Mouse (Mus musculus): Measurements from ENCODE around the gene Iffo2. TPM values are rescaled to one million over a fixed set of nuclear protein-coding genes. Genes with fewer than 3 reads are reported as not detected.
A peak's percentile ranks its signal among the peaks of the same experiment; 100 is the strongest.

Gene Iffo2
- polyA plus RNA-seq, 1 experiment from 2014 or later: 2.5 TPM

DNA sequence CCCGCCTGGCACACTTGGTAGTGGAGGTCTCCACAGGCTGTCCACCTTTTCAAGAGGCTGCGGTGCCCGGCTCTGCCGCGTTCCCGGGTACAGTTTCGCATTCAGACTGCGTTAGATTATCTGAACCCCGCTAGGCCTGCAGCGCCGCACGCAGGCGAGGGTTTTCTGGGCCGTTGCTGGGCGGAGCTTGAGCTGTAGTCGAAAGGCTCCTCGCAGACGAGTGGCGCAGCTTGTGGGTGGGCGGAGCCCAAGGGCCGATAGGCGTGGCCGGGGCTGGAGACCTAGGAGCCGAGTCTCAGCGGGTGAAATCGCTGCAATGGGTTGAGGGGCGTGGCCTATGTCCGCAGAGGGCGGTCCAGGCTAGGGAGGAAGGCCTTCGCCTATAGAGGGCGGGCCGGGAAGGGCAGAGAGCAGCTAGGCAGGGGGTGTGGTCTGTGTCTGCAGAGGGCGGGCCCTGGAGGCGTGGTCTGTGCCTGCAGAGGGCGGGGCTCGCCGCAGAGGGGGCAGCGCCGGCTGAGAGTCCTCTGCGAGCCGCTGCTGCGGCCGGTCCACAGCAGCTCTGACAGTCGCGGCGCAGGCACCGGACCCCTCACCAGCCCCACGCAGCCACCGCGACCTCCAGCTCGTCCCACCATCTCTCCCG, 43.9 kb downstream of the Iffo2 start:
- Histone ChIP-seq H3K4me1 (replicated peaks; ENCODE audit: control insufficient read depth, insufficient read depth, low read length) (peaks cover 18% of the 10 kb centered on the region), H3K27ac (ENCODE audit: low read depth, low read length) (peak overlapping the region; percentile 62), H3K9me3 (ENCODE audit: control insufficient read depth, low read length) (no peaks in the 10 kb centered on the region), H3K27me3 (ENCODE audit: control insufficient read depth, insufficient read depth, low read length) (no peaks in the 10 kb centered on the region; the same call in none of the 2 replicates), H3K4me3 (ENCODE audit: low read depth, low read length) (peak overlapping the region; percentile 75), H3K36me3 (ENCODE audit: control insufficient read depth, insufficient read depth, low read length) (no peaks in the 10 kb centered on the region), H3K9ac (ENCODE audit: low read length) (peak overlapping the region; percentile 72), H3K4me2 (ENCODE audit: low read depth, low read length, severe bottlenecking) (peak overlapping the region; percentile 99)
- ATAC-seq (replicated peaks; ENCODE audit: low FRiP score) (peak; percentile 94), DNase-seq (ENCODE audit: low spot score) (peak; percentile 100)
- under 1% methylated on average over 48 of the region's 52 CpGs for WGBS

DNA sequence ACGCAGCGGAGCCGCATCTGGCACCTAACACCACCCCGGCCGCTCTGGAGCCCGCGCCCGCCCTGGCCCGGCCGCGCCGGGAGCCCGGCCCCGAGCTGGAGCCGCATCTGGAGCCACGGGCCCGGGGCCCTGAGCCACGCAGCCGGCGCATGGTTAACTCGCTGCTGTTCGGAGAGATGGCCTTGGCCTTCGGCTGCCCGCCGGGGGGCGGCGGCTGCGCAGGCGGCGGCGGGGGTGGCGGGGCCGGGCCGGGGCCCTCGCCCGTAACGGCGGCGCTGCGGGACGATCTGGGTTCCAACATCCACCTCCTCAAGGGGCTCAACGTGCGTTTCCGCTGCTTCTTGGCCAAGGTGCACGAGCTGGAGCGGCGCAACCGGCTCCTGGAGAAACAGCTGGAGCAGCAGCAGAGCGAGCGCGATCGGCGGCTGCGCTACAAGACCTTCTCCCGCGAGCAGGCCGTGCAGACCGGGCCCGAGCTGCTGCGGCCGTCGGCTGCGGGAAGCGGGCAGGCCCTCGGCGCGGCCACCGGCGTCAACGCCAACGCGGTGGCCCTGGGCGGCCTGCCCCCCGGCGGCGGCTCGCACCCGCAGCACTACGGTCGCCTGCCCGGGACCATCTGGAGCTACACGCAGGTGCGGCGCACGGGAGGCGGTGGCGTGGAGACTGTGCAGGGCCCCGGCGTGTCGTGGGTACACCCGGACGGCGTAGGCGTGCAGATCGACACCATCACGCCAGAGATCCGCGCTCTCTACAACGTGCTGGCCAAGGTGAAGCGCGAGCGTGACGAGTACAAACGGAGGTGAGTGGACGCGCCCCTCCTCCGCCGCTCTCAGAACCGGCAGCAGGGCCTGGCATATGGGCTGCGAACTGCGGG, 44.7 kb downstream of the Iffo2 start:
- H3K4me3 ChIP-seq (ENCODE audit: low read depth, low read length): peak overlapping the region; percentile 75
- no peaks in the 10 kb centered on the region; the same call in none of the 2 replicates for H3K27me3 ChIP-seq (ENCODE audit: control insufficient read depth, insufficient read depth, low read length)
- DNase-seq (ENCODE audit: low spot score): peak; percentile 79
- WGBS: under 1% methylated on average over 94 of the region's 111 CpGs
- ATAC-seq (replicated peaks; ENCODE audit: low FRiP score): peak; percentile 74
- H3K36me3 ChIP-seq (ENCODE audit: control insufficient read depth, insufficient read depth, low read length): no peaks in the 10 kb centered on the region
- no peaks in the 10 kb centered on the region for H3K9me3 ChIP-seq (ENCODE audit: control insufficient read depth, low read length)
- peaks cover 19% of the 10 kb centered on the region for H3K4me1 ChIP-seq (replicated peaks; ENCODE audit: control insufficient read depth, insufficient read depth, low read length)
- peak overlapping the region; percentile 72 for H3K9ac ChIP-seq (ENCODE audit: low read length)
- H3K4me2 ChIP-seq (ENCODE audit: low read depth, low read length, severe bottlenecking): peak overlapping the region; percentile 99
- H3K27ac ChIP-seq (ENCODE audit: low read depth, low read length): peak overlapping the region; percentile 62

DNA sequence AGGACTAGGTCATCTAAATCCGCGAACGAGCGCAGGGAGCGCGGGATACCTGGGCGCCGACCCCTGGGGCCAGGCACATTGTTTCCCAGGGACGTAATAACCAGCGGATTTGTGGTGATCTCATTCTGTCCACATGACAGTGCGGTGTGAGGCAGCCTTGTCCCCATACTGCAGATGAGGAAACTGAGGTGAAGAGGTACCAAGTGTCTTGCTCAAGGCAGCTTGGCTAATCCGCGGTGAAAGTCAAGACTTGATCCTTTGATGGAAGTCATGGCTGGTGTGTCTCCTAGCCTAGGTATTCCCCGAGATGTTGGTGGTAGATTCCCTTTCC, 45.3 kb downstream of the Iffo2 start:
- H3K4me2 ChIP-seq (ENCODE audit: low read depth, low read length, severe bottlenecking): peak overlapping the region; percentile 99
- DNase-seq (ENCODE audit: low spot score) (no peak), ATAC-seq (replicated peaks; ENCODE audit: low FRiP score) (no peak)
- peak overlapping the region; percentile 75 for H3K4me3 ChIP-seq (ENCODE audit: low read depth, low read length)
- peaks cover 24% of the 10 kb centered on the region for H3K4me1 ChIP-seq (replicated peaks; ENCODE audit: control insufficient read depth, insufficient read depth, low read length)
- peak overlapping the region; percentile 72 for H3K9ac ChIP-seq (ENCODE audit: low read length)
- H3K9me3 ChIP-seq (ENCODE audit: control insufficient read depth, low read length): no peaks in the 10 kb centered on the region
- no peaks in the 10 kb centered on the region; the same call in none of the 2 replicates for H3K27me3 ChIP-seq (ENCODE audit: control insufficient read depth, insufficient read depth, low read length)
- WGBS: 9% methylated on average over 14 of the region's 14 CpGs
- H3K36me3 ChIP-seq (ENCODE audit: control insufficient read depth, insufficient read depth, low read length): no peaks in the 10 kb centered on the region
- no peak overlapping the region for H3K27ac ChIP-seq (ENCODE audit: low read depth, low read length)

DNA sequence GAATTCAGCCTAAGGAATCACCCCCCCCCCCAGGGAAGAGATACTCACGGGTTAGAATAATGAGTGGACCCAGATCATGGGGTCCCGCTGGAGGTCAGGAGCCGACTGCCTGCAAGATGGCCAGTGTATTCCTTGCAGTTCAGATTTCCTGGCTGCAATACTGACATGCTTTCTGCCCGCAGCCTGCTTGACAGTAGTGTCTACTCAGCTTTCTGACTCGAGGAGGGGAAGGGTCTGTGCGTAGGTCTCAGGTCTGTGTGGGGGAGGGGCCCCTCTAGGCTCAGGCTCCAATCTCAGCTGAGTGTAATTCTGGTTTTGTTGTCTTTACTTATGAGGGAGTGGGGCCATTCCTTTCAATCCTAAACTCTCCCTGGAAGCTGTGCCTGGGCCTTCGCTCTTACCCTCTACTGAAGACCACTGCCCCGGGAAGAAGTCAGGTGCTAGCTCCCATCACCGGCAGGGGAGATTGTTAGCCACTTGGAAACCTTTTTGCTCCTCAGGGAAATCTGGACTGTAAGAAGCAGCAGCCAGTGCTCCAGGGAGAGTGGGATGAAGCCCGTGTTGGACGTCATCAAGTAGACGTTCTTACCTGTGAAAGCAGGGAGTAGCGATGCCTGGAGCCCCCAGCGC, 46.0 kb downstream of the Iffo2 start:
- Histone ChIP-seq H3K36me3 (ENCODE audit: control insufficient read depth, insufficient read depth, low read length) (no peaks in the 10 kb centered on the region), H3K27ac (ENCODE audit: low read depth, low read length) (no peak overlapping the region), H3K9ac (ENCODE audit: low read length) (no peak overlapping the region), H3K27me3 (ENCODE audit: control insufficient read depth, insufficient read depth, low read length) (no peaks in the 10 kb centered on the region; the same call in none of the 2 replicates), H3K9me3 (ENCODE audit: control insufficient read depth, low read length) (no peaks in the 10 kb centered on the region), H3K4me2 (ENCODE audit: low read depth, low read length, severe bottlenecking) (peak overlapping the region; percentile 99; the same call in 1 of the 2 replicates), H3K4me3 (ENCODE audit: low read depth, low read length) (peak overlapping the region; percentile 75; the same call in 1 of the 2 replicates), H3K4me1 (replicated peaks; ENCODE audit: control insufficient read depth, insufficient read depth, low read length) (peaks cover 29% of the 10 kb centered on the region)
- DNase-seq (ENCODE audit: low spot score) (no peak), ATAC-seq (replicated peaks; ENCODE audit: low FRiP score) (no peak)
- WGBS: 59% methylated on average over 14 of the region's 14 CpGs

DNA sequence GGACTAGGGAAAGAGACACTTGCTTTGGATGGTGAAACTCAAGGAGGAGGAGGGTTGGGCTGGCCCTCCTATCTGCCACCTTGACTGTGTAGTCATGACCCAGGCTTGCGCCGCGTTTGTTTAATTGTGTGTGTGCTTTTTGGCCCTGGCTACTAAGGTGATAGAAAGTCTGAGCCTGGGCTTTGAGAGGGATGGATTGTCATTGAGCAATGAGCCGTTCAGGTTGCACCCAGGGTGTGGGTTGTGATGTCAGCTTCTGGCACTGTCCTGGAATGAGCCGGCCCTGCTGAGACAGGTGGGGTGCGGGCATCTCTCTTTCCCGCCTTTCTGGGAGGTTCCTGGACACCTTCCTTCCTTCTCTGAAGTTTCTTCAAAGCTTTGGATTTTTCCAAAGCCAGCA, 46.7 kb downstream of the Iffo2 start:
- peaks cover 32% of the 10 kb centered on the region for H3K4me1 ChIP-seq (replicated peaks; ENCODE audit: control insufficient read depth, insufficient read depth, low read length)
- no peak overlapping the region for H3K4me3 ChIP-seq (ENCODE audit: low read depth, low read length)
- H3K4me2 ChIP-seq (ENCODE audit: low read depth, low read length, severe bottlenecking): no peak overlapping the region
- 86% methylated on average over 7 of the region's 7 CpGs for WGBS
- no peaks in the 10 kb centered on the region for H3K36me3 ChIP-seq (ENCODE audit: control insufficient read depth, insufficient read depth, low read length)
- H3K27ac ChIP-seq (ENCODE audit: low read depth, low read length): no peak overlapping the region
- no peaks in the 10 kb centered on the region; the same call in none of the 2 replicates for H3K27me3 ChIP-seq (ENCODE audit: control insufficient read depth, insufficient read depth, low read length)
- no peaks in the 10 kb centered on the region for H3K9me3 ChIP-seq (ENCODE audit: control insufficient read depth, low read length)
- DNase-seq (ENCODE audit: low spot score): no peak
- ATAC-seq (replicated peaks; ENCODE audit: low FRiP score): no peak
- H3K9ac ChIP-seq (ENCODE audit: low read length): no peak overlapping the region

DNA sequence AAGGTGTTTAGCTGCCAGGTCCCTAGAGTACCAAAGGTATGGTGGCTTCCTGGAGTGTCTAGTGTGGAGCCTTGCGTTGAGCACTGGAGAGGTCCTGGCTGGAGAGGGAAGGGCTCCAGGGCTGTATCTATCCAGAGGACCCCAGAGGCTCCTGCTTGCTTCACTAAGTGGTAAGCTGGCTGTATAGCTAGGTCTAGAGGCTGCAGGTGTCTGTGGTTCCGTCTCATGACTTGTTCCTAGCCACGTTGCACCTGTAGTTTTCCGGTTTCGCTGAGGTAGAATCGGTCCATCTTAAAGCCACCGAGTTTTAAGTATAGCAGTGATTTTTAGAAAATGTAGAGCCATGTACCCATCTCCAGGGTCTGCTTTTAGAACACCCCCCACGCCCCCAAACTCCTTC, 48.0 kb downstream of the Iffo2 start:
- H3K36me3 ChIP-seq (ENCODE audit: control insufficient read depth, insufficient read depth, low read length): no peaks in the 10 kb centered on the region
- WGBS: 93% methylated on average over 8 of the region's 8 CpGs
- no peaks in the 10 kb centered on the region; the same call in none of the 2 replicates for H3K27me3 ChIP-seq (ENCODE audit: control insufficient read depth, insufficient read depth, low read length)
- no peak overlapping the region for H3K4me3 ChIP-seq (ENCODE audit: low read depth, low read length)
- no peak overlapping the region for H3K4me2 ChIP-seq (ENCODE audit: low read depth, low read length, severe bottlenecking)
- DNase-seq (ENCODE audit: low spot score) (no peak), ATAC-seq (replicated peaks; ENCODE audit: low FRiP score) (no peak)
- H3K9ac ChIP-seq (ENCODE audit: low read length): no peak overlapping the region
- H3K27ac ChIP-seq (ENCODE audit: low read depth, low read length): no peak overlapping the region
- H3K4me1 ChIP-seq (replicated peaks; ENCODE audit: control insufficient read depth, insufficient read depth, low read length): peaks cover 32% of the 10 kb centered on the region
- H3K9me3 ChIP-seq (ENCODE audit: control insufficient read depth, low read length): no peaks in the 10 kb centered on the region

DNA sequence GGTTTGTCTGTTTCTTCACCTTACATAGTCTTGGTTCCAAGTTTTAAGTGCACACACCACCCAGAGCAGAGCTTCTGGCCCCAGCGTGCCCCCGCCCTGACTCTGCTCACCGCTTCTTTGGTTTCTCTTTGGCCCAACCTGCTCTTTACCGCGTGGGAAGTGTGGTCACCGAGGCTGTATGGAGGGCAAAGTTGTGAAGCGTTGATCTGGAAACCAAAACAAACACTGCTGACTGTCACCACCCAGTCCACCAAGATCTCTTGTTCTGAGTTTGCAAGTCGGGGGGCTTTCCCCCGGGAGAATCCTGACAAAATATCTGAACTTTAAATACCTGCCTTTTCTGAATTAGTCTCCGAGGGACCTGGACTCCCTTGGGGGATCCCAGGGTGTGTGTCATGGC, 48.7 kb downstream of the Iffo2 start:
- no peaks in the 10 kb centered on the region; the same call in none of the 2 replicates for H3K27me3 ChIP-seq (ENCODE audit: control insufficient read depth, insufficient read depth, low read length)
- H3K4me3 ChIP-seq (ENCODE audit: low read depth, low read length): no peak overlapping the region
- no peaks in the 10 kb centered on the region for H3K36me3 ChIP-seq (ENCODE audit: control insufficient read depth, insufficient read depth, low read length)
- H3K4me1 ChIP-seq (replicated peaks; ENCODE audit: control insufficient read depth, insufficient read depth, low read length): peaks cover 26% of the 10 kb centered on the region
- ATAC-seq (replicated peaks; ENCODE audit: low FRiP score) (no peak), DNase-seq (ENCODE audit: low spot score) (no peak)
- no peak overlapping the region for H3K27ac ChIP-seq (ENCODE audit: low read depth, low read length)
- H3K4me2 ChIP-seq (ENCODE audit: low read depth, low read length, severe bottlenecking): no peak overlapping the region
- WGBS: 68% methylated on average over 10 of the region's 10 CpGs
- no peaks in the 10 kb centered on the region for H3K9me3 ChIP-seq (ENCODE audit: control insufficient read depth, low read length)
- H3K9ac ChIP-seq (ENCODE audit: low read length): no peak overlapping the region

DNA sequence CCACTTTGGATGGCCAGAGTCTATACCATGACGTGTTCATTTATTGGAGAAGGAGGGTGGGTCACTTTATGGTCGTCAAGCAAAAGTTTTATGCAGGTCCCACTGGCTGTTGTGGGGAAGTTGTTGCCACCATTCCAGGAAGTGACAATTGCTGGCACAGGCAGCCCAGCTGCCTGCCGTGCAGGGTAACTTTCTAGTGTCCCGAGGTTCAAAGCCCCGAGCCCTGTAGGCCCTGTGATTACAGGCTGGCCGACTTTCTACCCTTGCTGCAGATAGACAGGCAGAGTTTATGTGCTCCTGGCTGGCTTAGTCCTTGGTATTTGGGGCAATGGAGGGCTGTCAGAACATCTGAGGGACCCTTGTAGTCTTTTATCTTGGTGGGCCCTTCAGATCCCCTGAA, 49.1 kb downstream of the Iffo2 start:
- DNase-seq (ENCODE audit: low spot score): no peak
- Histone ChIP-seq H3K9ac (ENCODE audit: low read length) (no peak overlapping the region), H3K27me3 (ENCODE audit: control insufficient read depth, insufficient read depth, low read length) (no peaks in the 10 kb centered on the region; the same call in none of the 2 replicates), H3K4me3 (ENCODE audit: low read depth, low read length) (no peak overlapping the region), H3K27ac (ENCODE audit: low read depth, low read length) (no peak overlapping the region), H3K4me1 (replicated peaks; ENCODE audit: control insufficient read depth, insufficient read depth, low read length) (peaks cover 26% of the 10 kb centered on the region), H3K9me3 (ENCODE audit: control insufficient read depth, low read length) (no peaks in the 10 kb centered on the region), H3K36me3 (ENCODE audit: control insufficient read depth, insufficient read depth, low read length) (no peaks in the 10 kb centered on the region), H3K4me2 (ENCODE audit: low read depth, low read length, severe bottlenecking) (no peak overlapping the region)
- 76% methylated on average over 6 of the region's 6 CpGs for WGBS
- ATAC-seq (replicated peaks; ENCODE audit: low FRiP score): no peak

All from forebrain, embryonic 11.5 days (tissue).